Mouse (Mus musculus) limb, embryonic 15.5 days (tissue): ENCODE results near the gene Suz12. TPM values are rescaled to one million over a fixed set of nuclear protein-coding genes. Genes with fewer than 3 reads are reported as not detected.
A peak's percentile ranks its signal among the peaks of the same experiment; 100 is the strongest.
"Not testable (repeated sequence)": the region's sequence is repeated elsewhere in the genome, so short reads cannot be mapped to it uniquely, and the experiment has no call there.

Experiments used
- ATAC-seq: fragments of 200-750 bp; cut with Nextera tagmentation; 2 replicates; pipeline ENCODE4 v1.8.0; 2017; ENCODE audit warnings: low read depth, moderate TSS enrichment; ENCODE audit not compliant: insufficient number of reproducible peaks, low FRiP score, low TSS enrichment
- H3K27ac ChIP-seq: fragments of 300-500 bp; sonication (generic); 2 replicates; pipeline ENCODE4 v1.5.1; 2015; ENCODE audit warnings: moderate library complexity, mild to moderate bottlenecking, inconsistent platforms
- H3K27me3 ChIP-seq: fragments of 300-500 bp; sonication (generic); 2 replicates; pipeline ENCODE4 v1.6.1; 2015; ENCODE audit warnings: inconsistent platforms
- H3K36me3 ChIP-seq: fragments of 300-500 bp; sonication (generic); 2 replicates; pipeline ENCODE4 v1.6.1; 2015; ENCODE audit warnings: inconsistent platforms
- H3K4me1 ChIP-seq: fragments of 300-500 bp; sonication (generic); 2 replicates; pipeline ENCODE4 v1.6.1; 2015; ENCODE audit warnings: inconsistent platforms
- H3K4me2 ChIP-seq: fragments of 300-500 bp; sonication (generic); 2 replicates; pipeline ENCODE4 v1.6.1; 2015; ENCODE audit warnings: mild to moderate bottlenecking, inconsistent platforms
- H3K4me3 ChIP-seq: fragments of 300-500 bp; sonication (generic); 2 replicates; pipeline ENCODE4 v1.5.1; 2015; ENCODE audit warnings: mild to moderate bottlenecking, inconsistent platforms
- H3K9ac ChIP-seq: fragments of 300-500 bp; sonication (generic); 2 replicates; pipeline ENCODE4 v1.6.1; 2015; ENCODE audit warnings: inconsistent platforms
- H3K9me3 ChIP-seq: fragments of 300-500 bp; sonication (generic); 2 replicates; pipeline ENCODE4 v1.6.1; 2016; ENCODE audit warnings: inconsistent platforms
- WGBS: fragments of 180-500 bp; shearing (Covaris S2); methylation state at CpG from one replicate; pipeline ENCODE4 v1.1.7; 2015; 5-methylcytosine and 5-hydroxymethylcytosine counted together
- polyA plus RNA-seq: library from polyadenylated mRNA; unstranded; fragments of >200 nt; fragmentation: Nextera tagmentation; extraction: Ambion mirVana; gene quantifications from 2 replicates; pipeline ENCODE4 v1.2.1, GENCODE M21; 2015

Gene Suz12
- polyA plus RNA-seq, 1 experiment from 2014 or later: 17.3 TPM

- no peak for ATAC-seq
- no peaks in the 10 kb centered on the region for H3K9me3 ChIP-seq
- no peak overlapping the region for H3K27ac ChIP-seq
- no peaks in the 10 kb centered on the region for H3K36me3 ChIP-seq
- peaks cover 22% of the 10 kb centered on the region for H3K27me3 ChIP-seq
- WGBS: under 1% methylated on average over 40 of the region's 41 CpGs
- H3K4me3 ChIP-seq: peak overlapping the region; percentile 50
- H3K9ac ChIP-seq: peak overlapping the region; percentile 37
- H3K4me2 ChIP-seq: peak overlapping the region; percentile 87
- H3K4me1 ChIP-seq: peaks cover 12% of the 10 kb centered on the region
These were observed 19.1 kb upstream of the Suz12 start for GRCm38 (mm10) chr11:79973626-79974476.

- Histone ChIP-seq H3K9ac (no peak overlapping the region), H3K4me2 (no peak overlapping the region), H3K27me3 (peaks cover 22% of the 10 kb centered on the region), H3K36me3 (no peaks in the 10 kb centered on the region), H3K27ac (no peak overlapping the region), H3K4me1 (peaks cover 12% of the 10 kb centered on the region), H3K4me3 (no peak overlapping the region), H3K9me3 (no peaks in the 10 kb centered on the region)
- 58% methylated on average over 2 of the region's 2 CpGs for WGBS
- ATAC-seq: no peak
These were observed 17.5 kb upstream of the Suz12 start for GRCm38 (mm10) chr11:79975377-79975776.

DNA sequence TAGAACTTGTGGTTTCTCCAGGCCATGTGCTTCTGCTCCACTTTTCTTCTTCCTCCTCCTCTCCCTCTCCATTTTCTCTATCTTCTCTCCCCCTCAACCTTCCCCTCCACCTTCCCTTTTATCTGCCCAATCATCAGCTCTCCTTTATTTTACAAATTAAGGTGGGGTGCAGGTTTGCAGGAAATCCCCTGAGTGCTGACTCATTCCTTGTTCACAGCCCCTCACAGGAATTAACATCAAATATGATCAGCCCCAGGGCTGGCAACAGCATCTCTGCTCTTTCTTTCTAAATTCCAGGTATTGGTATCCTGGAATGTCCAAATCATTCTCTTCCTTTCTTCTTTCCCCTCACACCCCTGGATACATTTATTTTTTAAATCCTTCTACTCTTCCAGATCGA is 16.7 kb upstream of the Suz12 start:
- H3K9ac ChIP-seq: no peak overlapping the region
- H3K4me3 ChIP-seq: no peak overlapping the region
- 100% methylated on average over 1 of the region's 1 CpGs for WGBS

DNA sequence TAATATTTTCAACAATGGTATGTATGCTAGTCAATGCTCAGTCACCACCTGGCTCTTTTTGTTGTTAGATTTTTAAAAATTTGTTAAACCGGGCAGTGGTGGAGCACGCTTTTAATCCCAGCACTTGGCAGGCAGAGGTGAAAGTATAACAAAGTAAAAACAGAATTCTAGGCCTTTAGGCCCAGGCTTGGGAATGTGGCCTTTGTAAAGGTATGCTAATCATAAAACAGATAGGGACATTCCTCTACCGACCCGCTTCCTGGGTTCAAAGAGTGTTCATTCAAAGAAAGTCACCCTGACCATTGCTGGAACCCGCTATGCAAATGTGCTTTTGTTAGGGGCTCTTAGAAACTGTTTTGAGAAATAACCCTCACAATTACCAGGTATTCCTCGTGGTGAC is 16.3 kb upstream of the Suz12 start:
- not testable (repeated sequence) for ATAC-seq, H3K9ac ChIP-seq, H3K36me3 ChIP-seq, H3K4me2 ChIP-seq, H3K4me3 ChIP-seq, H3K27ac ChIP-seq, H3K9me3 ChIP-seq
- peaks cover 22% of the 10 kb centered on the region for H3K27me3 ChIP-seq
- H3K4me1 ChIP-seq: peaks cover 12% of the 10 kb centered on the region
- WGBS: 83% methylated on average over 6 of the region's 6 CpGs

More for the DNA sequence above, 16.7 kb upstream of the Suz12 start:
- H3K27me3 ChIP-seq: peaks cover 22% of the 10 kb centered on the region
- no peak overlapping the region for H3K27ac ChIP-seq
- ATAC-seq: no peak
- no peaks in the 10 kb centered on the region for H3K9me3 ChIP-seq
- no peaks in the 10 kb centered on the region for H3K36me3 ChIP-seq
- no peak overlapping the region for H3K4me2 ChIP-seq
- peaks cover 12% of the 10 kb centered on the region for H3K4me1 ChIP-seq

- H3K27me3 ChIP-seq: peaks cover 22% of the 10 kb centered on the region
- not testable (repeated sequence) for H3K4me2 ChIP-seq, H3K27ac ChIP-seq, H3K9ac ChIP-seq, H3K4me3 ChIP-seq, H3K9me3 ChIP-seq, H3K36me3 ChIP-seq, ATAC-seq
- 94% methylated on average over 14 of the region's 14 CpGs for WGBS
- H3K4me1 ChIP-seq: peaks cover 12% of the 10 kb centered on the region
These were observed 15.8 kb upstream of the Suz12 start for GRCm38 (mm10) chr11:79977061-79977460.

- not testable (repeated sequence) for H3K9ac ChIP-seq, H3K9me3 ChIP-seq, H3K36me3 ChIP-seq, H3K4me3 ChIP-seq, ATAC-seq, H3K27ac ChIP-seq, H3K4me2 ChIP-seq
- Histone ChIP-seq H3K27me3 (peaks cover 20% of the 10 kb centered on the region), H3K4me1 (peaks cover 12% of the 10 kb centered on the region)
- WGBS: 76% methylated on average over 3 of the region's 4 CpGs
These were observed 15.2 kb upstream of the Suz12 start for GRCm38 (mm10) chr11:79977747-79978146.

DNA sequence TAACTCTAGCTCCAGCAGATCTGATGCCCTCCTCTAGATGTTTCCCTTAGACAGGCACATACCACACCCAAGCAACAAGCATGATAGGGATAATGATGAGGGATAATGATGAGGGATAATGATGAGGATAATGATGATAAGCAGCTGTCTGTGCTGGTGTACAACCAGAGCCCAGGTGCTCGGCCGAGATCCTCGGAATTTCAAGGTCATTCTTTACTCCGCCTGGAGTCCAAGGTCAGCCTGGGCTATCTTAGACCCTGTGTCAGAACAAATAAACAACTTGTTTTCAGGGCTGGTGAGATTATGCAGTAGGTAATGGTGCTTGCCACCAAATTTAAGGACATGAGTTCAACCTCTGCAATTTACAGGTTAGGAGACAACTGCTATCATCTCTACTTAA is 6.0 kb upstream of the Suz12 start:
- Histone ChIP-seq H3K27ac (no peak overlapping the region), H3K4me3 (no peak overlapping the region), H3K4me2 (no peak overlapping the region), H3K9ac (no peak overlapping the region), H3K36me3 (no peaks in the 10 kb centered on the region), H3K4me1 (no peaks in the 10 kb centered on the region), H3K27me3 (no peaks in the 10 kb centered on the region), H3K9me3 (no peaks in the 10 kb centered on the region)
- WGBS: 91% methylated on average over 4 of the region's 4 CpGs
- no peak for ATAC-seq

DNA sequence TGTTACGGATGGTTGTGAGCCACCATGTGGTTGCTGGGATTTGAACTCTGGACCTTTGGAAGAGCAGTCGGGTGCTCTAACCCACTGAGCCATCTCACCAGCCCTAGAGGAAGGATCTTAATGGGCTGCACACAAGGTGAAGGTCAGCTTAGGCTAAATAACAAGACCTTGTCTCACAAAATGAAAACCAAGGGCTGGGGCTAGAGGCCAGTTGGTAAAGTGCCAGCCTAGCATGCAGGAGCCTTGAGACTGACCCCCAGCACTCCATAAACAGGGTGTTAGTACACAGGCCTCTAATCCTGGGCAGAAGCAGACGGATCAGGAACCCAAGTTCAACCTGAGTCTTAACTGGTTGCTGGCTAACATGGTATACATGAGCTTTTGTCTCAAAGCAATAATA is 5.0 kb upstream of the Suz12 start:
- Histone ChIP-seq H3K4me2 (no peak overlapping the region), H3K9ac (no peak overlapping the region), H3K27me3 (no peaks in the 10 kb centered on the region), H3K36me3 (no peaks in the 10 kb centered on the region), H3K4me3 (no peak overlapping the region), H3K4me1 (peaks cover 4% of the 10 kb centered on the region), H3K27ac (no peak overlapping the region), H3K9me3 (no peaks in the 10 kb centered on the region)
- 78% methylated on average over 3 of the region's 3 CpGs for WGBS
- ATAC-seq: no peak

GRCm38 (mm10) chr11:79990120-79990519 is 2.8 kb upstream of the Suz12 start:
- H3K9me3 ChIP-seq: no peaks in the 10 kb centered on the region
- no peak overlapping the region for H3K4me2 ChIP-seq
- H3K4me3 ChIP-seq: no peak overlapping the region
- ATAC-seq: no peak
- no peaks in the 10 kb centered on the region for H3K27me3 ChIP-seq
- H3K9ac ChIP-seq: no peak overlapping the region
- H3K27ac ChIP-seq: no peak overlapping the region
- no peaks in the 10 kb centered on the region for H3K36me3 ChIP-seq
- H3K4me1 ChIP-seq: peaks cover 4% of the 10 kb centered on the region
- WGBS: 99% methylated on average over 2 of the region's 2 CpGs

GRCm38 (mm10) chr11:79991600-79991999 is 1.3 kb upstream of the Suz12 start:
- Histone ChIP-seq H3K9me3 (no peaks in the 10 kb centered on the region), H3K4me3 (no peak overlapping the region), H3K4me2 (no peak overlapping the region), H3K36me3 (peaks cover 3% of the 10 kb centered on the region; the same call in 1 of the 2 replicates), H3K27me3 (no peaks in the 10 kb centered on the region), H3K27ac (no peak overlapping the region), H3K4me1 (peaks cover 4% of the 10 kb centered on the region), H3K9ac (no peak overlapping the region)
- ATAC-seq: no peak
- 91% methylated on average over 5 of the region's 5 CpGs for WGBS

- H3K9me3 ChIP-seq: no peaks in the 10 kb centered on the region
- peaks cover 3% of the 10 kb centered on the region; the same call in 1 of the 2 replicates for H3K36me3 ChIP-seq
- no peak for ATAC-seq
- H3K9ac ChIP-seq: peak overlapping the region; percentile 94
- peak overlapping the region; percentile 84 for H3K4me2 ChIP-seq
- WGBS: 27% methylated on average over 21 of the region's 21 CpGs
- peak overlapping the region; percentile 99 for H3K27ac ChIP-seq
- no peaks in the 10 kb centered on the region for H3K27me3 ChIP-seq
- H3K4me3 ChIP-seq: peak overlapping the region; percentile 95
- H3K4me1 ChIP-seq: peaks cover 4% of the 10 kb centered on the region
These were observed 793 bp upstream of the Suz12 start for GRCm38 (mm10) chr11:79992035-79992591.
